Mouse (Mus musculus): ENCODE results near the gene Tmprss6. TPM values are rescaled to one million over a fixed set of nuclear protein-coding genes. Genes with fewer than 3 reads are reported as not detected.

Tmprss6 gene
- total RNA-seq, 2 experiments from 2014 or later, result not detected

GRCm38 (mm10) chr15:78449694-78450418, 18.6 kb downstream of the Tmprss6 start:
- intact Hi-C loops (cut with DNase I), result loop anchor here (1.0 to 5.0 kb wide), 3 partner anchors 62 to 131 kb away; no protein-coding TSS in a partner anchor
- DNase-seq, result peak; percentile 45 to 55

GRCm38 (mm10) chr15:78449131-78449530, 19.3 kb downstream of the Tmprss6 start:
- intact Hi-C loops (cut with DNase I), result loop anchor here (1.0 to 5.0 kb wide), 3 partner anchors 63 to 132 kb away; no protein-coding TSS in a partner anchor
- DNase-seq, result no peak

- intact Hi-C loops (cut with DNase I), result loop anchor here (2.0 to 5.0 kb wide), 2 partner anchors 64 to 133 kb away; no protein-coding TSS in a partner anchor
- DNase-seq, result peak; percentile 95 to 99
Observed at GRCm38 (mm10) chr15:78447746-78448535, 20.5 kb downstream of the Tmprss6 start.

GRCm38 (mm10) chr15:78447121-78447520, 21.3 kb downstream of the Tmprss6 start:
- intact Hi-C loops (cut with DNase I), result loop anchor here (5.0 kb wide), 1 partner anchor 65 kb away; no protein-coding TSS in a partner anchor
- DNase-seq, result peak in 1 of 2 experiments; percentile 23

- intact Hi-C loops (cut with DNase I), result no loop called here
- no peak for DNase-seq
Observed at GRCm38 (mm10) chr15:78443857-78444256, 24.6 kb downstream of the Tmprss6 start.

GRCm38 (mm10) chr15:78442231-78442630, 26.2 kb downstream of the Tmprss6 start:
- intact Hi-C loops (cut with DNase I), result no loop called here
- no peak for DNase-seq

- DNase-seq, result no peak
- intact Hi-C loops (cut with DNase I), result loop anchor here (5.0 kb wide), 1 partner anchor 182 kb away; no protein-coding TSS in a partner anchor
Observed at GRCm38 (mm10) chr15:78438973-78439372, 29.5 kb downstream of the Tmprss6 start.

- intact Hi-C loops (cut with DNase I), result loop anchor here (5.0 kb wide), 1 partner anchor 181 kb away; no protein-coding TSS in a partner anchor
- no peak for DNase-seq
Observed at GRCm38 (mm10) chr15:78438505-78438904, 29.9 kb downstream of the Tmprss6 start.

GRCm38 (mm10) chr15:78438018-78438394, 30.4 kb downstream of the Tmprss6 start:
- DNase-seq, result no peak
- intact Hi-C loops (cut with DNase I), result loop anchor here (5.0 kb wide), 1 partner anchor 181 kb away; no protein-coding TSS in a partner anchor

- intact Hi-C loops (cut with DNase I), result loop anchor here (5.0 kb wide), 1 partner anchor 180 kb away; no protein-coding TSS in a partner anchor
Observed at GRCm38 (mm10) chr15:78437237-78438017, 31.0 kb downstream of the Tmprss6 start.

GRCm38 (mm10) chr15:78436380-78437192, 31.8 kb downstream of the Tmprss6 start:
- intact Hi-C loops (cut with DNase I), result loop anchor here (5.0 kb wide), 1 partner anchor 179 kb away; no protein-coding TSS in a partner anchor
- DNase-seq, result peak; percentile 83

More at GRCm38 (mm10) chr15:78437237-78438017, 31.0 kb downstream of the Tmprss6 start:
- DNase-seq, result peak; percentile 59 to 71

- DNase-seq, result no peak
- intact Hi-C loops (cut with DNase I), result loop anchor here (5.0 kb wide), 1 partner anchor 178 kb away; no protein-coding TSS in a partner anchor
Observed at GRCm38 (mm10) chr15:78435681-78436080, 32.8 kb downstream of the Tmprss6 start.

- DNase-seq, result no peak
- intact Hi-C loops (cut with DNase I), result loop anchor here (5.0 kb wide), 1 partner anchor 178 kb away; no protein-coding TSS in a partner anchor
Observed at GRCm38 (mm10) chr15:78434896-78435520, 33.4 kb downstream of the Tmprss6 start.

GRCm38 (mm10) chr15:78431541-78432121, 36.8 kb downstream of the Tmprss6 start:
- intact Hi-C loops (cut with DNase I), result no loop called here
- DNase-seq, result no peak

- intact Hi-C loops (cut with DNase I), result no loop called here
- no peak for DNase-seq
Observed at GRCm38 (mm10) chr15:78430874-78431273, 37.6 kb downstream of the Tmprss6 start.

GRCm38 (mm10) chr15:78429871-78430622, 38.4 kb downstream of the Tmprss6 start:
- intact Hi-C loops (cut with DNase I), result loop anchor here (2.0 to 5.0 kb wide), 2 partner anchors 23 to 258 kb away; partner anchors contain the start of genes Ift27 and Mpst
- peak; percentile 27 to 42 for DNase-seq

- intact Hi-C loops (cut with DNase I), result loop anchor here (2.0 to 5.0 kb wide), 2 partner anchors 22 to 257 kb away; partner anchors contain the start of genes Ift27 and Mpst
Observed at GRCm38 (mm10) chr15:78429139-78429459, 39.3 kb downstream of the Tmprss6 start.

More at GRCm38 (mm10) chr15:78429139-78429459, 39.3 kb downstream of the Tmprss6 start:
- DNase-seq, result no peak
